ENCODE assay signal across 23 mouse cellular contexts in genomic region chr3:97118313-97118712, GRCm38 (mm10). TPM values are rescaled to one million over a fixed set of nuclear protein-coding genes. Genes with fewer than 3 reads are reported as not detected.
A peak's percentile ranks its signal among the peaks of the same experiment; 100 is the strongest.
DNase-seq lines count a peak whose midpoint lies in the region; ATAC-seq and TF ChIP-seq lines count a peak whose summit lies in the region.
"Had no signal": no experiment of that assay in that cellular context is flagged by ENCODE, and none has a peak within 500 bp of the region (broad histone marks: within the 10 kb centered on the region; RNA-seq: fewer than 3 reads in every experiment).

No protein-coding gene starts in this region.

- no peaks in the 10 kb centered on the region for H3K27me3 ChIP-seq in liver, embryonic 14.5 days (ENCODE audit: control insufficient read depth, insufficient read depth, low read length)
- no peaks in the 10 kb centered on the region for H3K27me3 ChIP-seq in liver, embryonic 12.5 days (replicated peaks)
- H3K27me3 ChIP-seq in E14TG2a.4 (ENCODE audit: insufficient read depth, low read length): no peaks in the 10 kb centered on the region
- H3K27me3 ChIP-seq: embryonic facial prominence, embryonic 15.5 days; kidney, embryonic 15.5 days; liver, embryonic 13.5 days; neural tube, embryonic 12.5 days had no signal

- H3K4me3 ChIP-seq in liver, embryonic 14.5 days (ENCODE audit: insufficient read depth in 1 of 2, low read depth in 2 of 2, low read length in 2 of 2): no peak overlapping the region
- no peak overlapping the region for H3K4me3 ChIP-seq in liver, embryonic 12.5 days
- H3K4me3 ChIP-seq in E14TG2a.4 (replicated peaks; ENCODE audit: low read length): no peak overlapping the region
- H3K4me3 ChIP-seq: embryonic facial prominence, embryonic 15.5 days; heart, embryonic 10.5 days; kidney, embryonic 15.5 days; liver, embryonic 13.5 days; neural tube, embryonic 12.5 days had no signal

- no peak overlapping the region for H3K9ac ChIP-seq in liver, embryonic 14.5 days (replicated peaks)
- no peak overlapping the region for H3K9ac ChIP-seq in liver, embryonic 12.5 days
- H3K9ac ChIP-seq: embryonic facial prominence, embryonic 15.5 days; kidney, embryonic 15.5 days; liver, embryonic 13.5 days; neural tube, embryonic 12.5 days had no signal

- no peak for TF ChIP-seq EP300 in liver, embryonic 14.5 days (IDR thresholded peaks at IDR 0.05; ENCODE audit: low read depth)

- ATAC-seq in liver, embryonic 14.5 days (ENCODE audit: insufficient read depth): no peak
- no peak for ATAC-seq in liver, embryonic 12.5 days
- ATAC-seq: hindbrain, postnatal 0 days had no signal

- no peaks in the 10 kb centered on the region for H3K9me3 ChIP-seq in liver, embryonic 14.5 days (ENCODE audit: control insufficient read depth, low read length)
- H3K9me3 ChIP-seq in liver, embryonic 12.5 days (replicated peaks): no peaks in the 10 kb centered on the region
- peaks cover 7% of the 10 kb centered on the region for H3K9me3 ChIP-seq in E14TG2a.4 (ENCODE audit: low read length)
- H3K9me3 ChIP-seq: embryonic facial prominence, embryonic 15.5 days; heart, embryonic 10.5 days; kidney, embryonic 15.5 days; liver, embryonic 13.5 days had no signal

- H3K4me1 ChIP-seq in liver, embryonic 14.5 days (replicated peaks; ENCODE audit: control insufficient read depth in 2 of 2, insufficient read depth in 2 of 2, low read length in 1 of 2): no peaks in the 10 kb centered on the region
- H3K4me1 ChIP-seq in liver, embryonic 12.5 days: no peaks in the 10 kb centered on the region
- H3K4me1 ChIP-seq in E14TG2a.4 (replicated peaks; ENCODE audit: low read depth, low read length): peaks cover 12% of the 10 kb centered on the region
- H3K4me1 ChIP-seq: embryonic facial prominence, embryonic 15.5 days; heart, embryonic 10.5 days; kidney, embryonic 15.5 days; liver, embryonic 13.5 days; neural tube, embryonic 12.5 days had no signal

- DNase-seq in heart, adult 11 months: peak; percentile 55
- no peak for DNase-seq in heart, postnatal 4 days
- no peak for DNase-seq in liver, embryonic 14.5 days (ENCODE audit: low read depth in 3 of 3, low spot score in 3 of 3)
- peak; percentile 87 for DNase-seq in ZHBTc4 (ENCODE audit: low read depth, low spot score)
- no peak for DNase-seq in testis, postnatal 10 days (ENCODE audit: low spot score)
- DNase-seq: adrenal gland, postnatal 25 days; B cell, adult 2 months; cerebellum, adult 8-10 months; gastrocnemius, postnatal 14 days; heart, postnatal 10 days; layer of hippocampus, postnatal 36 days; liver, embryonic 13.5 days; right cerebral cortex, postnatal 25 days; thymus, postnatal 36 days had no signal

- no peak overlapping the region for H3K27ac ChIP-seq in liver, embryonic 14.5 days
- H3K27ac ChIP-seq in liver, embryonic 12.5 days: no peak overlapping the region
- H3K27ac ChIP-seq: embryonic facial prominence, embryonic 15.5 days; heart, embryonic 10.5 days; hindbrain, postnatal 0 days; kidney, embryonic 15.5 days; liver, embryonic 13.5 days; macrophage; neural tube, embryonic 12.5 days had no signal

- no peak overlapping the region for H3K4me2 ChIP-seq in liver, embryonic 14.5 days (ENCODE audit: low read depth)
- no peak overlapping the region for H3K4me2 ChIP-seq in liver, embryonic 12.5 days
- H3K4me2 ChIP-seq: embryonic facial prominence, embryonic 15.5 days; kidney, embryonic 15.5 days; liver, embryonic 13.5 days; midbrain, embryonic 11.5 days; neural tube, embryonic 12.5 days had no signal

- 0 out of 2 replicates have a peak, but pooled peaks have one; percentile 11 for TF ChIP-seq CTCF in liver, embryonic 14.5 days (IDR thresholded peaks at IDR 0.05; ENCODE audit: low read depth)
- TF ChIP-seq CTCF in E14TG2a.4 (conservative IDR thresholded peaks at IDR 0.05; ENCODE audit: low read length): peak; percentile 24

- WGBS in liver, embryonic 14.5 days (ENCODE audit: insufficient replicate concordance): 52% methylated on average over 12 of the region's 12 CpGs
- WGBS in liver, embryonic 12.5 days (ENCODE audit: insufficient replicate concordance): 43% methylated on average over 12 of the region's 12 CpGs

- no peaks in the 10 kb centered on the region for H3K36me3 ChIP-seq in liver, embryonic 14.5 days (replicated peaks; ENCODE audit: control insufficient read depth, insufficient read depth, low read depth)
- H3K36me3 ChIP-seq in liver, embryonic 12.5 days: no peaks in the 10 kb centered on the region
- no peaks in the 10 kb centered on the region for H3K36me3 ChIP-seq in E14TG2a.4 (ENCODE audit: insufficient read depth, low read length)
- H3K36me3 ChIP-seq: embryonic facial prominence, embryonic 15.5 days; heart, embryonic 10.5 days; kidney, embryonic 15.5 days; liver, embryonic 13.5 days; neural tube, embryonic 12.5 days had no signal

RNA-seq across cellular contexts. Expression of gene Acp6, which starts 40.3 kb away (rescaled TPM):
- 10 to 100 TPM; 32.5 to 33.8 TPM for total RNA-seq in heart, postnatal 4 days (2021)
- polyA plus RNA-seq in liver, embryonic 14.5 days (2012; rRNA removed): 9.8 and 11.1 TPM in 2 replicates
- polyA plus RNA-seq in liver, embryonic 14.5 days (2014; fragmentation: Nextera tagmentation; extraction: Ambion mirVana): 13.8 and 14.8 TPM in 2 replicates
- 22.8 and 24.5 TPM in 2 replicates for polyA plus RNA-seq in liver, embryonic 12.5 days (2016; fragmentation: Nextera tagmentation; extraction: Ambion mirVana)

Comparison
In these comparisons a context has a peak if more than half of its experiments do, and no peak if none do; other contexts are left out.
1. DNase-seq: peak in heart, adult 11 months (single experiment) and ZHBTc4 (single experiment); none in heart, postnatal 4 days (single experiment), liver, embryonic 14.5 days (0 of 3) and testis, postnatal 10 days (single experiment).